Mouse (Mus musculus): ENCODE results near the gene Cdkn1c.

DNA sequence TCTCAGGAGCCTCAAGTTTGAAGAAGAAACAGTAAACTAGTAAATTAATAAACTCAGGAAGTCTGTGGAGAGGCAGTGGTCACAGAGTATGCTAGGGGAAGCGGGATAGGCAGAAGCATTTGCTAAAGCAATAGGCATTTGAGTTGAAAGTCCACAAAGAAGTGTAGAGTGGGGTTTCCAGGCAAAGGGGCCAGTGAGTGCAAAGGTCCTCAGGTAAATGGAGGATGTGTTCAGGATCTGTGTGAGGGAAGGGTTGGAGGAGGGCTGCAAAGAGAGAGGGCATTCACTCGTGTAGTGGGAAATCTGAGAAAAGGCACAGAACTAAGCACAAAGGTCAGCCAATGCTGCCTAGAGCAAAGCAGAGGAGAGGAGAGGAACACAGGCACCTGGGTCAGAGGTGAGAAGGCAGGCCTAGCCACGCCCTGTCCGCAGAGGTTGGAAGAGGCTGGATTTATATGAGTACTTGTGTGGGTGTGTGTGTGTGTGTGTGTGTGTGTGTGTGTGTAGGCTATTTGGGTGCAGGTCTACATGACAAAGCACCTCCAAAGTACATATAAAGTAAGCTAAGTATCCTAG, 41.2 kb downstream of the Cdkn1c start:
- TF ChIP-seq CTCF (IDR thresholded peaks at IDR 0.05; ENCODE audit: low read depth, low read length) (no peak), POLR2A (IDR thresholded peaks at IDR 0.05; ENCODE audit: extremely low read depth, insufficient read depth, low read length) (no peak)
